Mouse (Mus musculus): ENCODE results near the gene Svep1.

- TF ChIP-seq CTCF (IDR thresholded peaks at IDR 0.05; ENCODE audit: low read depth, low read length): no peak
- TF ChIP-seq POLR2A (IDR thresholded peaks at IDR 0.05; ENCODE audit: extremely low read depth, insufficient read depth, low read length): no peak
These were observed at the start of gene Svep1 for GRCm38 (mm10) chr4:58206115-58206945.
